Mouse (Mus musculus) myocyte (in vitro differentiated cells): ENCODE measurements around the gene Twist2.

Experiments used
- E2F4 ChIP-seq: IDR thresholded peaks from one replicate; pipeline ENCODE4 v1.6.1; 2011; ENCODE audit warnings: mild to moderate bottlenecking, control low read depth, moderate library complexity; ENCODE audit not compliant: insufficient read depth
- POLR2A ChIP-seq: IDR thresholded peaks from one replicate; pipeline ENCODE4 v1.6.1; 2011; ENCODE audit warnings: low read depth, mild to moderate bottlenecking, control low read depth, moderate library complexity; ENCODE audit not compliant: insufficient read length
- POLR2AphosphoS2 ChIP-seq: IDR thresholded peaks from one replicate; pipeline ENCODE4 v1.6.1; 2011; ENCODE audit warnings: low read depth, control low read depth; ENCODE audit not compliant: insufficient read length
- SRF ChIP-seq: IDR thresholded peaks from one replicate; pipeline ENCODE4 v1.6.1; 2011; ENCODE audit warnings: low read depth; ENCODE audit not compliant: control insufficient read depth, insufficient read length

GRCm38 (mm10) chr1:91823530-91823929, 22.3 kb downstream of the Twist2 start:
- TF ChIP-seq POLR2A (no peak), SRF (no peak), E2F4 (no peak), POLR2AphosphoS2 (no peak)
